Mouse (Mus musculus) left cerebral cortex, adult 9 months (tissue): ENCODE data around the gene Pgm5.

ENCODE experiments used
- DNase-seq, 2 experiments: peaks; one replicate each; pipeline ENCODE4 v3.0.0; 2022; ENCODE audit warnings: low spot score in 2 of 2

The Pgm5 gene

GRCm38 (mm10) chr19:24667527-24667926, 194.1 kb downstream of the Pgm5 start:
- no peak for DNase-seq

- DNase-seq = no peak
Measured at GRCm38 (mm10) chr19:24665771-24666170, 195.9 kb downstream of the Pgm5 start.

- no peak for DNase-seq
Measured at GRCm38 (mm10) chr19:24662346-24662745, 199.3 kb downstream of the Pgm5 start.

GRCm38 (mm10) chr19:24656981-24657380, 204.7 kb downstream of the Pgm5 start:
- DNase-seq = no peak

- no peak for DNase-seq
Measured at GRCm38 (mm10) chr19:24653230-24653799, 208.3 kb downstream of the Pgm5 start.

- no peak for DNase-seq
Measured at GRCm38 (mm10) chr19:24652342-24653019, 209.2 kb downstream of the Pgm5 start.

GRCm38 (mm10) chr19:24651595-24651994, 210.1 kb downstream of the Pgm5 start:
- no peak for DNase-seq

- DNase-seq = no peak
Measured at GRCm38 (mm10) chr19:24650428-24650827, 211.2 kb downstream of the Pgm5 start.

- DNase-seq = no peak
Measured at GRCm38 (mm10) chr19:24648016-24648415, 213.6 kb downstream of the Pgm5 start.

- no peak for DNase-seq
Measured at GRCm38 (mm10) chr19:24646162-24646829, 215.4 kb downstream of the Pgm5 start.

GRCm38 (mm10) chr19:24644971-24645370, 216.7 kb downstream of the Pgm5 start:
- no peak for DNase-seq

- no peak for DNase-seq
Measured at GRCm38 (mm10) chr19:24640982-24641381, 220.7 kb downstream of the Pgm5 start.

- no peak for DNase-seq
Measured at GRCm38 (mm10) chr19:24637988-24638387, 223.7 kb downstream of the Pgm5 start.

GRCm38 (mm10) chr19:24636616-24637015, 225.0 kb downstream of the Pgm5 start:
- peak in 1 of 2 experiments; percentile 40 for DNase-seq

- DNase-seq = peak in 1 of 2 experiments; percentile 66
Measured at GRCm38 (mm10) chr19:24634602-24635001, 227.1 kb downstream of the Pgm5 start.
